Mouse (Mus musculus): Measurements from ENCODE around the gene Cd8a. TPM values are rescaled to one million over a fixed set of nuclear protein-coding genes. Genes with fewer than 3 reads are reported as not detected.

The Cd8a gene
- polyA plus RNA-seq, 1 experiment from 2014 or later, result 0.07 TPM

DNA sequence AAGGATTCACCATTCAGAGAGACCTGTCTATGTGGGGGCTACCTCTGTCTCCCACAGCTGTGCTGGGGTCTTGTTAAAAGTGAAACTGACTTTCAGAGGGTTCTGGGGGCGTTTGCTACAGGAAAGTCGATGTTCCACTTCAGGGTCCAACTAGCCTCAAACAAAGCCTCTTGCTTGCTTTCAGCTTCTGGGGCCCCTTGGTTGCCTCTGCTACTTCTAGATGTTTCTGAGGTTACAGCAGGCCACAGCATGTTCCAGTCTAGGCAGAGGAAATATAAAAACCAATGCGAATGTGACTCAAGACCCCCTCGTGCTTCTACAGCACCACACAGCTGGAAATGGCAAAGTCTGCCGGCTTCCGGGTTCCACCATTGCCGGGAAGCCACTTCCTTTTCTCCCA is 15.7 kb upstream of the Cd8a start:
- ATAC-seq (ENCODE audit: insufficient number of reproducible peaks, insufficient read depth, low FRiP score, low read depth), result no peak
- H3K4me1 ChIP-seq (ENCODE audit: control insufficient read depth, insufficient read depth, low read length), result no peaks in the 10 kb centered on the region
- 89% methylated on average over 7 of the region's 7 CpGs for WGBS

DNA sequence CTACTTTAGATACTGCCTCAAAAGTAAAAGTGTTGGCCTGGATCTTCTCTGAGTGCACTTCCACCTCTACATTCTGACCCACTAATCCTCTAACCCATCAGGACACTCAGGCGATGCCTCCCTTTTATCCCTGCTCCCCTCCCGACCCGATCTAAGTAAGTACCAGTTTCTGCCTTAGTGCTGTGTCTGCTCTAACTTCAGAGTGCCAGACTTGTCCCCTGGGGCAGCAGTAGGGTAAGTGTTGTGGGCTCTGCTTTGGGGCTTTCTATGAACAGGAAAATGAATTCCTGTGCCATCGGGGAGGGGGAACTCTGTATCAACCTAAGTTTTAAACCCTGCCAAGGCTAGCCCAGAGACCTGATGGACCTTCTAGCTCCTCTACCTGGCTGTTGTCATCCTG is 13.0 kb upstream of the Cd8a start:
- WGBS, result 81% methylated on average over 4 of the region's 4 CpGs
- Histone ChIP-seq H3K9me3 (ENCODE audit: control insufficient read depth, low read depth, low read length) (no peaks in the 10 kb centered on the region), H3K27ac (ENCODE audit: low read length) (no peak overlapping the region), H3K4me1 (ENCODE audit: control insufficient read depth, insufficient read depth, low read length) (no peaks in the 10 kb centered on the region), H3K36me3 (ENCODE audit: control insufficient read depth, insufficient read depth, low read length) (no peaks in the 10 kb centered on the region), H3K4me2 (replicated peaks; ENCODE audit: low read depth, low read length) (no peak overlapping the region), H3K4me3 (ENCODE audit: low read depth, low read length) (no peak overlapping the region), H3K27me3 (ENCODE audit: control insufficient read depth, insufficient read depth, low read length) (no peaks in the 10 kb centered on the region), H3K9ac (replicated peaks; ENCODE audit: low read depth, low read length) (no peak overlapping the region)
- no peak for ATAC-seq (ENCODE audit: insufficient number of reproducible peaks, insufficient read depth, low FRiP score, low read depth)

More for the DNA sequence above, 15.7 kb upstream of the Cd8a start:
- Histone ChIP-seq H3K9me3 (ENCODE audit: control insufficient read depth, low read depth, low read length) (no peaks in the 10 kb centered on the region), H3K4me3 (ENCODE audit: low read depth, low read length) (no peak overlapping the region), H3K4me2 (replicated peaks; ENCODE audit: low read depth, low read length) (no peak overlapping the region), H3K36me3 (ENCODE audit: control insufficient read depth, insufficient read depth, low read length) (no peaks in the 10 kb centered on the region), H3K27ac (ENCODE audit: low read length) (no peak overlapping the region), H3K27me3 (ENCODE audit: control insufficient read depth, insufficient read depth, low read length) (no peaks in the 10 kb centered on the region), H3K9ac (replicated peaks; ENCODE audit: low read depth, low read length) (no peak overlapping the region)

DNA sequence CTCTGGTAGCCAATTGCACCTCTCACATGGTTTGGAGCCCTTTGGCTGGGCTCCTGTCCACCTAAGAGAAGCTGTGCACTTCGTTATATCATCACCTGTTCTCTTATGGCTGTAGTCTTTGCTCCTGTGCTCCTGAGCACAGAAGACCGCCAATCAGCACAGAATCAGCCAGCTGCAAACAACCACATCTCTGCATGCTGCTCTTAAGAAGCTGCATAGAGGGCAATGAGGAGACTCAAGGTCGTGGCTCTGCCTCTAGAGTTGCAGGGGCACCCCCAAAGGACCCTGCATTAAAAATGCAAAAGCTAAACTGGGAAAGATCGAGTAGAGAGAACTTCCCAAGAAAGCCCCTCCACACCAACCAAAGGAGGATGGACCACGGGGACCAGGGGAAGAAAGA is 12.5 kb upstream of the Cd8a start:
- no peak overlapping the region for H3K4me3 ChIP-seq (ENCODE audit: low read depth, low read length)
- no peaks in the 10 kb centered on the region for H3K4me1 ChIP-seq (ENCODE audit: control insufficient read depth, insufficient read depth, low read length)
- no peaks in the 10 kb centered on the region for H3K36me3 ChIP-seq (ENCODE audit: control insufficient read depth, insufficient read depth, low read length)
- 62% methylated on average over 5 of the region's 5 CpGs for WGBS
- ATAC-seq (ENCODE audit: insufficient number of reproducible peaks, insufficient read depth, low FRiP score, low read depth), result no peak
- H3K27ac ChIP-seq (ENCODE audit: low read length), result no peak overlapping the region
- no peaks in the 10 kb centered on the region for H3K9me3 ChIP-seq (ENCODE audit: control insufficient read depth, low read depth, low read length)
- H3K4me2 ChIP-seq (replicated peaks; ENCODE audit: low read depth, low read length), result no peak overlapping the region
- no peak overlapping the region for H3K9ac ChIP-seq (replicated peaks; ENCODE audit: low read depth, low read length)
- H3K27me3 ChIP-seq (ENCODE audit: control insufficient read depth, insufficient read depth, low read length), result no peaks in the 10 kb centered on the region

DNA sequence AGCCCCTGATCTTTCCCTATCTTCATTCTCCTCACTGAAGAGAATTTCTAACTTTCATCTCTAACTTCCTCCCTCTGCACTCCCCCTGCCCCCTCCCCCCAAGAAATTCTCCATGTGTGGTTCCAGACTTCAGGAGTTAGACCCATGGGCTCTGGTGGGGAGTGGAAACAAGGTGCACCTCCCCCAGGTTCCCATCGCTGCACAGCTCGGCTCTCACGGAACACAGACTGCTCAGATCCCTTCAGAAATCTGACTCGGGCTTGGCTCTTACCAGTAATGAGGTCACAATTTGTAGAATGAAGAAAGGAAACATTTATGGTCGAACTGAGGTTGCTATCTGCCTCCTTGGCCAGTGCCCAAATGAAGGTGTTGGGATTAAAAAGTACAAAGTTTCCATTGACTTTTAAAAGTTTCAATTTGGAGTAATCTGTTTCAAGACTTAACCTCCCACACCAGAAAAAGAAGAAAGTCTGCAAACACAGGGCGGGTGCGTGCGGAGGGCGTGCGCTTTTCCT is 12.0 kb upstream of the Cd8a start:
- H3K27me3 ChIP-seq (ENCODE audit: control insufficient read depth, insufficient read depth, low read length), result no peaks in the 10 kb centered on the region
- H3K9ac ChIP-seq (replicated peaks; ENCODE audit: low read depth, low read length), result no peak overlapping the region
- H3K36me3 ChIP-seq (ENCODE audit: control insufficient read depth, insufficient read depth, low read length), result no peaks in the 10 kb centered on the region
- ATAC-seq (ENCODE audit: insufficient number of reproducible peaks, insufficient read depth, low FRiP score, low read depth), result no peak
- H3K4me3 ChIP-seq (ENCODE audit: low read depth, low read length), result no peak overlapping the region
- no peaks in the 10 kb centered on the region for H3K9me3 ChIP-seq (ENCODE audit: control insufficient read depth, low read depth, low read length)
- WGBS, result 75% methylated on average over 10 of the region's 10 CpGs
- H3K27ac ChIP-seq (ENCODE audit: low read length), result no peak overlapping the region
- no peaks in the 10 kb centered on the region for H3K4me1 ChIP-seq (ENCODE audit: control insufficient read depth, insufficient read depth, low read length)
- no peak overlapping the region for H3K4me2 ChIP-seq (replicated peaks; ENCODE audit: low read depth, low read length)

DNA sequence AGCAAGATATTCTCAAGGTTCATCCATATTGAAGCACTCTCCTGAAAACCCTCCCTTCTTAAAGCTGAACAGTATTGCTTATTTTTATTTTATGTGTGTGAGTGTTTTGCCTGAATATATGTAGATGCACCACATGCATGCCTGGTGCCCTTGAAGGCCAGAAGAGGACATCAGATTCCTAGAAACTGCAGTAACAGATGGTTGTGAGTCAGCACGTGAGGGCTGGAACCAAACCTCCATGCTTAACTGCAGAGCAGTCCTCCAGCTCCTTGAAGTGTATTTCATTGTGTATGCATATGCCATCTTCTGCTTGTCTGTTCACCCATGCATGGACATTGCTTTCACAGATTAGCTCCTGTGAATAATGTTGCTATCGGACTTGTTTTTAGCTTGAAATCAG is 9.2 kb upstream of the Cd8a start:
- no peak for ATAC-seq (ENCODE audit: insufficient number of reproducible peaks, insufficient read depth, low FRiP score, low read depth)

DNA sequence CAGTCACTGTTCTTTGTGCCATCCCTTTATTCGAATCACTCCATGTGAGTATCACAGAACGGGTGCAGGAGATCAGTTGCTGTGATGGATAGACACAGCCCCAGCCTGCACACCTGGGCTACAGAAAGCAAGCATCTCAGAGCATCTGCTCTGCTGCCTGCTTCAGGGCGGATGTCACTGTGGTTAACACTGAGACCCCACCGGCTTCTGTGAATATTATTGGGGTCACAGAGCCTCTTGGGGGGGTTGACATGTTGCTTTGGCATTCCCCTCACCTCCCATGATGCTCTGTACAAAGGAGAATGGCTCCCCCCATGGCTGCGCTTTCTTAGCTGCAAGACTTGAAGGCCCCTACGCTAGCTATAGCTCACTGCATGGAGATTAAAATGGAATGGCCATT is 3.8 kb upstream of the Cd8a start:
- ATAC-seq (ENCODE audit: insufficient number of reproducible peaks, insufficient read depth, low FRiP score, low read depth), result no peak
- Histone ChIP-seq H3K9ac (replicated peaks; ENCODE audit: low read depth, low read length) (no peak overlapping the region), H3K4me2 (replicated peaks; ENCODE audit: low read depth, low read length) (no peak overlapping the region), H3K36me3 (ENCODE audit: control insufficient read depth, insufficient read depth, low read length) (no peaks in the 10 kb centered on the region), H3K4me3 (ENCODE audit: low read depth, low read length) (no peak overlapping the region), H3K27ac (ENCODE audit: low read length) (no peak overlapping the region), H3K4me1 (ENCODE audit: control insufficient read depth, insufficient read depth, low read length) (no peaks in the 10 kb centered on the region), H3K9me3 (ENCODE audit: control insufficient read depth, low read depth, low read length) (no peaks in the 10 kb centered on the region), H3K27me3 (ENCODE audit: control insufficient read depth, insufficient read depth, low read length) (no peaks in the 10 kb centered on the region)
- WGBS, result 91% methylated on average over 6 of the region's 6 CpGs

More for the DNA sequence above, 9.2 kb upstream of the Cd8a start:
- Histone ChIP-seq H3K4me3 (ENCODE audit: low read depth, low read length) (no peak overlapping the region), H3K27ac (ENCODE audit: low read length) (no peak overlapping the region), H3K36me3 (ENCODE audit: control insufficient read depth, insufficient read depth, low read length) (no peaks in the 10 kb centered on the region), H3K4me1 (ENCODE audit: control insufficient read depth, insufficient read depth, low read length) (no peaks in the 10 kb centered on the region), H3K27me3 (ENCODE audit: control insufficient read depth, insufficient read depth, low read length) (no peaks in the 10 kb centered on the region), H3K9ac (replicated peaks; ENCODE audit: low read depth, low read length) (no peak overlapping the region), H3K4me2 (replicated peaks; ENCODE audit: low read depth, low read length) (no peak overlapping the region), H3K9me3 (ENCODE audit: control insufficient read depth, low read depth, low read length) (no peaks in the 10 kb centered on the region)
- WGBS, result 81% methylated on average over 2 of the region's 2 CpGs

DNA sequence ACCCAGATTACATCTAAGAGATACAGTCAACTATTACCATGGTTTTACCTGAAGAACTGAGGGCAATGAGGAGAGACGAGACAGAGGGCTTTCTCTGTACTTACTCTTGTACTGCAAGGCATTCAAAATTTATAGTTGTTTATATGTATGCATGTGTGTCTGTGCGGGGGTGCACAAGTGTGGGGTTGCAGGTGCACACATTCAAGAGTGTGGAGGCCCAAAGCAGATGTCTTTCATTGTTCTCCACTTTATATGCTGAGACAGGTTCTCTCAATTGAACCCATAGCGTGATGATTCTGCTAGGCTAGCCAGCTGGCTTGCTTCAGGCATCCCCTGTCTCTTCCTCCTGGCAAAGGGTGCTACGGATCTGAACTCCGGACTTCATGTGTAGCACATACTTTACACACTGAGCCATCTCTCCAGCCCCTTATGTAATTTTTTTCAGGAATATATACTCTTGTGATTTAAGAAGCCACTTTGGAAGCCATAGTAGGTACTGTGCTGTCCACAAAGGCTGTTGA is 2.1 kb upstream of the Cd8a start:
- Histone ChIP-seq H3K36me3 (ENCODE audit: control insufficient read depth, insufficient read depth, low read length) (no peaks in the 10 kb centered on the region), H3K9me3 (ENCODE audit: control insufficient read depth, low read depth, low read length) (no peaks in the 10 kb centered on the region), H3K27ac (ENCODE audit: low read length) (no peak overlapping the region), H3K4me2 (replicated peaks; ENCODE audit: low read depth, low read length) (no peak overlapping the region), H3K27me3 (ENCODE audit: control insufficient read depth, insufficient read depth, low read length) (no peaks in the 10 kb centered on the region), H3K4me1 (ENCODE audit: control insufficient read depth, insufficient read depth, low read length) (no peaks in the 10 kb centered on the region), H3K9ac (replicated peaks; ENCODE audit: low read depth, low read length) (no peak overlapping the region), H3K4me3 (ENCODE audit: low read depth, low read length) (no peak overlapping the region)
- WGBS, result 82% methylated on average over 5 of the region's 5 CpGs
- no peak for ATAC-seq (ENCODE audit: insufficient number of reproducible peaks, insufficient read depth, low FRiP score, low read depth)

DNA sequence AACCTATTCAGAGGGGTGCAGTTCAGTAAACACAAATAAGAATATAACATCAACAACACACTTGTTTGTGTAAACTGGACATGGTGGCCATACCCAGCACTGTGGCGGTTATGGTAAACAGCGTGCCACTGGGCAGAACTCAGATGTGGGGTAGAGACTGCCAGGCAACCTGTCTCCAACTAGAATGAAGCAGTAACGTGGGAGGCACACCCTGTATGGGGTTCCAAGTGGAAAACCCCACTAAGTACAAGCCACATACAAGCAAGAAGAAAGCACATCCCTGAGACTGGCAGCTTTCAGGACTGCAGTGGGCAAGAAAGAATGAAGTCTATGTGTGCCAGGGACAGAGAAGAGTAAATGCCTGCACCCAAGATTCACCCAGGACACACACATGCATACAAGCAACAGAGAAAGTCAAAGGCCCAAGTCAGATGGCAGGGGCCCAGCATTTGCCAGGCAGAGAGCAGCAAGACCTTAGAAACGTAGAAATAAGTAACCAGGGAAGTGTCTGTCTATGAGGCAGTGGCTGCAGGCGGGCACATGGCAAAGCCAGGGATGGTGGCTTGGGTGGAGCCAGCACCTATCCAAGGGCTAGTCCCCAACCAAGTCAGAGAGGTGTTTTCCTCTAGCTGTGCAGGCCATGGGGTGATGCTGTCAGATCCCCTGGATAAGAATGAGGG is 1.0 kb upstream of the Cd8a start:
- H3K27ac ChIP-seq (ENCODE audit: low read length), result no peak overlapping the region
- ATAC-seq (ENCODE audit: insufficient number of reproducible peaks, insufficient read depth, low FRiP score, low read depth), result no peak
- no peaks in the 10 kb centered on the region for H3K27me3 ChIP-seq (ENCODE audit: control insufficient read depth, insufficient read depth, low read length)
- no peak overlapping the region for H3K4me2 ChIP-seq (replicated peaks; ENCODE audit: low read depth, low read length)
- H3K4me1 ChIP-seq (ENCODE audit: control insufficient read depth, insufficient read depth, low read length), result no peaks in the 10 kb centered on the region
- no peak overlapping the region for H3K9ac ChIP-seq (replicated peaks; ENCODE audit: low read depth, low read length)
- WGBS, result 86% methylated on average over 5 of the region's 5 CpGs
- no peaks in the 10 kb centered on the region for H3K9me3 ChIP-seq (ENCODE audit: control insufficient read depth, low read depth, low read length)
- H3K36me3 ChIP-seq (ENCODE audit: control insufficient read depth, insufficient read depth, low read length), result no peaks in the 10 kb centered on the region
- H3K4me3 ChIP-seq (ENCODE audit: low read depth, low read length), result no peak overlapping the region
